Mouse (Mus musculus) granulocyte monocyte progenitor cell, adult 5-6 weeks (primary cell): ENCODE data around the gene Svs3a. TPM values are rescaled to one million over a fixed set of nuclear protein-coding genes. Genes with fewer than 3 reads are reported as not detected.
"Not testable (repeated sequence)": the region's sequence is repeated elsewhere in the genome, so short reads cannot be mapped to it uniquely, and the experiment has no call there.

Experiments used
- ATAC-seq: replicated peaks from 2 replicates; pipeline ENCODE4 v1.8.0; 2016; ENCODE audit warnings: mild to moderate bottlenecking, moderate TSS enrichment, inconsistent platforms; ENCODE audit not compliant: poor library complexity, severe bottlenecking
- total RNA-seq, 2 experiments: library from RNA; stranded (forward) in 1 of 2; stranded (reverse) in 1 of 2; fragments of 200-712, 200-1000 nt in 1 of 2; fragments of >200 nt in 1 of 2; fragmentation: Nextera tagmentation in 1 of 2; gene quantifications; 2 replicates each; pipeline ENCODE4 v1.2.3; 2014 to 2017

The Svs3a gene
- total RNA-seq (2014; fragmentation: Nextera tagmentation) (not detected in 2 replicates), total RNA-seq (2017) (not detected in 2 replicates)

GRCm38 (mm10) chr2:164288968-164289367 lies at the start of gene Svs3a:
Gene Svs3a (plus strand): TSS chr2:164289268.
- ATAC-seq: not testable (repeated sequence)

DNA sequence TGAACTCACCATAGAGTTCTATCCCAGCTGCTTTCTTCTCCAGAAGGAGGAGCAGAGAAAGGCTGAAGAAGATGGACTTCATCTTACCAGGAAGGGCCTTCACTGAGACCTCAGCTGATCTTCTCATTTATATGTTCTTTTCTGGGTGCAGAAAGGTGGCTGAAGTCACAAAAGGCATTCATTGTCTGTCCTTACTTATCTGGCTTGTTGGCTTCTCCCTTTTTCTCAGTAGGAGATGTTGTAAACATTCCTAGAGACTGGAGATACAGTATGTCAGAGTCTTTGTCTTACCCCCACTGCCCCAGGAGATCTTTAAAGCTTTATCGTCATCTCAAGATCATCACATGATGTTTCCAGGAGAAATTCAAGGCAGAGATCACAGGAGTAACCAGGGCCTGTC lies 32.5 kb upstream of the Svs3a start, which contains the start of gene Svs3b:
Gene Svs3b (minus strand): TSS at position 101 of the 400 bp plus-strand sequence.
- ATAC-seq: not testable (repeated sequence)

GRCm38 (mm10) chr2:164278359-164278758 lies 10.7 kb upstream of the Svs3a start, which contains the start of gene Svs4:
Gene Svs4 (minus strand): TSS chr2:164278459.
- ATAC-seq: no peak

DNA sequence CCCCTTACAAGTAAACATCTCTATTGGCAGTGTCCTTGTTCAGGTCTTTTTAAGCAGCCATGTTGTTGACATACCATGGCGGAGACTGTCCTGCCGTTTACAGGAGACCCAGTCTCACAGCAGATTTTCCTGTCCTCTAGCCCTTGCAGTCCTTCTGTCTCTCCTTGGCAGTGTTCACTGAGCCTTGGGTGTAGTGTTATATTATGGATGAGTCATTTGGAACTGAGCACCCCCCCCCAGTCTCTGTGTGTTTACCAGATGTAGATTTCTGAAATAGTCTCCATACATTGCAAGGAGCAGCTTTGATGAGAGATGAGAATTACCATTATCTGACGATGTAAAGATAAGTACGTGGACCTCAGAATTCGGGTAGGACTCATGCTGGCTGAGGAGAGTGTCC lies 23.5 kb downstream of the Svs3a start:
- no peak for ATAC-seq

GRCm38 (mm10) chr2:164315460-164315859 lies 26.4 kb downstream of the Svs3a start:
- ATAC-seq: not testable (repeated sequence)

DNA sequence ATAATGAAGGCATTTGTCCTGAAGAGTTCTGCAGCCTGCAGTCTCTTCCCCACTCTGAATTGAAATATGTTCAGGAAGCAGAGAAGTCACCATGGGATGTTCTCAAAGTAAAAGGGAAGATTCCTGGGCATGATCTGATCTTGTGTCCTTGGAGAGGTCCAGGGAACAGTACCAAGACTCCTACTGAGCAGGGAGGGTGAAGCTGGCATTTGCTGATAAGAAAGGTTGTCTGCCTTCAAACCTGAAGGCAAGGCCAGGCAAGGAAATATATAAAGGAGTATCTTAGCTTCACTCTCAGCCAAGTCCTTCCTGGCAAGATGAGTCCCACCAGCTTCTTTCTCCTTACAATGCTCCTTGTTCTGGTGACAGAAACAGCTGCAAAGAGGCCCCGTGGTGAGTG lies 27.4 kb downstream of the Svs3a start, which contains the start of gene Svs6:
Gene Svs6 (plus strand): TSS at position 301 of the 400 bp plus-strand sequence.
- not testable (repeated sequence) for ATAC-seq

GRCm38 (mm10) chr2:164320983-164321382 lies 31.9 kb downstream of the Svs3a start:
- ATAC-seq: no peak

DNA sequence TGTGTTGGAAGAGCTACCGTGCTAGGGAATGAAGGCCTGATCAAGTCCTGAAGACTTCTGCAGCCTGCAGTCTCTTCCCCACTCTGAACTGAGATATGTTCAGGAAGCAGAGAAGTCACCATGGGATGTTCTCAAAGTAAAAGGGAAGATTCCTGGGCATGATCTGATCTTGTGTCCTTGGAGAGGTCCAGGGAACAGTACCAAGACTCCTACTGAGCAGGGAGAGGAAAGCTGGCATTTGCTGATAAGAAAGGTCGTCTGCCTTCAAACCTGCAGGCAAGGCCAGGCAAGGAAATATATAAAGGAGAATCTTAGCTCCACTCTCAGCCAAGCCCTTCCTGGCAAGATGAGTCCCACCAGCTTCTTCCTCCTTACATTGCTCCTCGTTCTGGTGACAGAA lies 43.4 kb downstream of the Svs3a start, which contains the start of gene Svs5:
Gene Svs5 (plus strand): TSS at position 301 of the 400 bp plus-strand sequence.
- not testable (repeated sequence) for ATAC-seq

Other genes with a start within 250 kb of the Svs3a start
- 132 and 145 TPM in 2 replicates for gene Stk4, start 218.9 kb upstream of the Svs3a start, total RNA-seq (2014; fragmentation: Nextera tagmentation)
- 123 and 133 TPM in 2 replicates for gene Stk4, start 218.9 kb upstream of the Svs3a start, total RNA-seq (2017)
- 58.6 and 64.2 TPM in 2 replicates for gene Tomm34, start 218.1 kb upstream of the Svs3a start, total RNA-seq (2014; fragmentation: Nextera tagmentation)
- gene Tomm34, start 218.1 kb upstream of the Svs3a start, total RNA-seq (2017): 41.7 and 51.4 TPM in 2 replicates
- gene Kcns1, start 118.2 kb upstream of the Svs3a start, total RNA-seq (2014; fragmentation: Nextera tagmentation): 0.41 TPM in 1 of 2 replicates, not detected in the other
- 0.26 and 0.60 TPM in 2 replicates for gene Kcns1, start 118.2 kb upstream of the Svs3a start, total RNA-seq (2017)
- not detected in 2 replicates for gene Wfdc5, start 106.5 kb upstream of the Svs3a start, total RNA-seq (2014; fragmentation: Nextera tagmentation)
- gene Wfdc5, start 106.5 kb upstream of the Svs3a start, total RNA-seq (2017): not detected in 2 replicates
- not detected in 2 replicates for gene Wfdc12, start 98.7 kb upstream of the Svs3a start, total RNA-seq (2014; fragmentation: Nextera tagmentation)
- gene Wfdc12, start 98.7 kb upstream of the Svs3a start, total RNA-seq (2017): 0.88 TPM in 1 of 2 replicates, not detected in the other
- not detected in 2 replicates for gene Wfdc15a, start 89.1 kb upstream of the Svs3a start, total RNA-seq (2014; fragmentation: Nextera tagmentation)
- not detected in 2 replicates for gene Wfdc15a, start 89.1 kb upstream of the Svs3a start, total RNA-seq (2017)
- not detected in 2 replicates for gene Wfdc15b, start 67.6 kb upstream of the Svs3a start, total RNA-seq (2014; fragmentation: Nextera tagmentation)
- gene Wfdc15b, start 67.6 kb upstream of the Svs3a start, total RNA-seq (2017): not detected in 2 replicates
- not detected in 2 replicates for gene Svs2, start 50.8 kb upstream of the Svs3a start, total RNA-seq (2014; fragmentation: Nextera tagmentation)
- gene Svs2, start 50.8 kb upstream of the Svs3a start, total RNA-seq (2017): not detected in 2 replicates
- not detected in 2 replicates for gene Svs3b, start 32.6 kb upstream of the Svs3a start, total RNA-seq (2014; fragmentation: Nextera tagmentation)
- not detected in 2 replicates for gene Svs3b, start 32.6 kb upstream of the Svs3a start, total RNA-seq (2017)
- not detected in 2 replicates for gene Svs4, start 10.8 kb upstream of the Svs3a start, total RNA-seq (2014; fragmentation: Nextera tagmentation)
- gene Svs4, start 10.8 kb upstream of the Svs3a start, total RNA-seq (2017): not detected in 2 replicates
- not detected in 2 replicates for gene Svs6, start 27.5 kb downstream of the Svs3a start, total RNA-seq (2014; fragmentation: Nextera tagmentation)
- gene Svs6, start 27.5 kb downstream of the Svs3a start, total RNA-seq (2017): not detected in 2 replicates
- gene Svs5, start 43.5 kb downstream of the Svs3a start, total RNA-seq (2014; fragmentation: Nextera tagmentation): not detected in 2 replicates
- gene Svs5, start 43.5 kb downstream of the Svs3a start, total RNA-seq (2017): not detected in 2 replicates
- gene Slpi, start 99.8 kb downstream of the Svs3a start, total RNA-seq (2014; fragmentation: Nextera tagmentation): 228 and 251 TPM in 2 replicates
- 46.7 and 49.3 TPM in 2 replicates for gene Slpi, start 99.8 kb downstream of the Svs3a start, total RNA-seq (2017)
- not detected in 2 replicates for gene Rbpjl, start 113.9 kb downstream of the Svs3a start, total RNA-seq (2014; fragmentation: Nextera tagmentation)
- not detected in 2 replicates for gene Rbpjl, start 113.9 kb downstream of the Svs3a start, total RNA-seq (2017)
- not detected in 2 replicates for gene Matn4, start 115.9 kb downstream of the Svs3a start, total RNA-seq (2014; fragmentation: Nextera tagmentation)
- not detected in 2 replicates for gene Matn4, start 115.9 kb downstream of the Svs3a start, total RNA-seq (2017)
- not detected in 2 replicates for gene Sdc4, start 154.6 kb downstream of the Svs3a start, total RNA-seq (2014; fragmentation: Nextera tagmentation)
- gene Sdc4, start 154.6 kb downstream of the Svs3a start, total RNA-seq (2017): not detected in 2 replicates
- gene Sys1, start 167.7 kb downstream of the Svs3a start, total RNA-seq (2014; fragmentation: Nextera tagmentation): 30.4 and 35.3 TPM in 2 replicates
- gene Sys1, start 167.7 kb downstream of the Svs3a start, total RNA-seq (2017): 11.5 and 18.1 TPM in 2 replicates
- not detected in 2 replicates for gene Gm20458, start 171.7 kb downstream of the Svs3a start, total RNA-seq (2014; fragmentation: Nextera tagmentation)
- not detected in 2 replicates for gene Gm20458, start 171.7 kb downstream of the Svs3a start, total RNA-seq (2017)
- gene Trp53tg5, start 184.5 kb downstream of the Svs3a start, total RNA-seq (2014; fragmentation: Nextera tagmentation): not detected in 2 replicates
- gene Trp53tg5, start 184.5 kb downstream of the Svs3a start, total RNA-seq (2017): not detected in 2 replicates
- 5.6 TPM in 1 of 2 replicates, not detected in the other for gene Dbndd2, start 196.8 kb downstream of the Svs3a start, total RNA-seq (2014; fragmentation: Nextera tagmentation)
- 0.46 and 0.95 TPM in 2 replicates for gene Dbndd2, start 196.8 kb downstream of the Svs3a start, total RNA-seq (2017)
- 97.1 and 103 TPM in 2 replicates for gene Pigt, start 208.3 kb downstream of the Svs3a start, total RNA-seq (2014; fragmentation: Nextera tagmentation)
- 27.2 and 27.5 TPM in 2 replicates for gene Pigt, start 208.3 kb downstream of the Svs3a start, total RNA-seq (2017)